Mouse (Mus musculus) embryonic fibroblast, embryonic 13.5 days (primary cell): ENCODE measurements around the gene Borcs6. TPM values are rescaled to one million over a fixed set of nuclear protein-coding genes. Genes with fewer than 3 reads are reported as not detected.
A peak's percentile ranks its signal among the peaks of the same experiment; 100 is the strongest.

Experiments
- H3K27ac ChIP-seq: 2 replicates; pipeline ENCODE4 v1.5.1; 2012; ENCODE audit warnings: low read length, control low read depth, inconsistent platforms; ENCODE audit not compliant: insufficient read depth
- H3K4me1 ChIP-seq: 2 replicates; pipeline ENCODE4 v1.6.1; 2011; ENCODE audit warnings: low read length; ENCODE audit not compliant: control insufficient read depth, insufficient read depth
- H3K4me3 ChIP-seq: 2 replicates; pipeline ENCODE4 v1.5.1; 2011; ENCODE audit warnings: mild to moderate bottlenecking, control low read depth, low read length; ENCODE audit not compliant: insufficient read depth
- CTCF ChIP-seq: IDR thresholded peaks from 2 replicates; pipeline ENCODE4 v1.5.1; 2011; ENCODE audit warnings: mild to moderate bottlenecking, control low read depth, low read length, moderate library complexity, borderline replicate concordance; ENCODE audit not compliant: insufficient read depth
- POLR2A ChIP-seq: IDR thresholded peaks from 2 replicates; pipeline ENCODE4 v1.6.1; 2011; ENCODE audit warnings: low read depth, mild to moderate bottlenecking, control low read depth, low read length, moderate library complexity
- polyA plus RNA-seq: library from polyadenylated mRNA; stranded (reverse); fragments of >200 nt; gene quantifications from 2 replicates; pipeline ENCODE4 v1.2.4, GENCODE M21; 2011; ENCODE audit warnings: low read depth; ENCODE audit not compliant: missing spikeins, insufficient read length

Borcs6 gene
- polyA plus RNA-seq, 1 experiment: 9.7 TPM

DNA sequence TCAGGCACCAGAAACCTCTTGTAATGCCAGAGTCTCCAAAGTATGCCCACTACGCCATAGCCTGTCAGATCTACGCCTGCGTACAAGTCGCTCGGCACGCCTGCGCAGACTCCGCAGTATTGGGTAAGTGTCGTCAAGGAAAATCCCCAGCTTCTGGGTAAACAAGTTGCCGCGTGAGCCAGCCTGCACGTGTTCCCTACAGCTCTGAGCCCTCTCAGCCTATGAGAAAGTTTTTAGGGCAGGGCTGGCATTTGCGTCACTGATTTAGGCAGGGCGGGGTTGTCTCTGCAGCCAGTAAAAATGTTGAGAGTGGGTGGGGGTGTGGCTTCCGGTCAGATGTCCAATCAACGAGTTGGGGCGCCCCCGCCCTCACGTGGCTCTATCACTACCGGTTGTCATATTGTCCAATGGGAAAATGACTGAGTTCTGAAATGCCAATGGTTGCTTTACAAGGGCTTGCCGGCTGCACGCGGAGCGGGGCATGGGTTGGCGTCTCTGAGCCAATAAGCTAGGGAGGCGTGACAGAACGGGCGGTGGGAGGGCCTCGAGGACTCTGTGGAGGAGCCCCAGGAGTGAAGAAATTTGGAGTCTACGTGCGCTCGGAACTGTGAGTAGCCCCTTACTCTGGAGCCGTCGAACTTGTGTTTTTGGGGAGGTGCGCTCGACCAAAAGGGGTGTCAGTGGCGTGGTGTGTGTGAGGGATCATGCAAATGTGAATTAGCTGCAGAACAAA is 35.3 kb downstream of the Borcs6 start, which contains the start of gene Per1:
TSS of gene Per1 (plus strand) at position 521 of the 733 bp plus-strand sequence.
- H3K4me1 ChIP-seq: peaks cover 11% of the 10 kb centered on the region
- peak within 1 kb of the TSS; percentile 72 for H3K27ac ChIP-seq
- TF ChIP-seq CTCF (no peak), POLR2A (peak; percentile 78)
- H3K4me3 ChIP-seq: peak within 1 kb of the TSS; percentile 68

DNA sequence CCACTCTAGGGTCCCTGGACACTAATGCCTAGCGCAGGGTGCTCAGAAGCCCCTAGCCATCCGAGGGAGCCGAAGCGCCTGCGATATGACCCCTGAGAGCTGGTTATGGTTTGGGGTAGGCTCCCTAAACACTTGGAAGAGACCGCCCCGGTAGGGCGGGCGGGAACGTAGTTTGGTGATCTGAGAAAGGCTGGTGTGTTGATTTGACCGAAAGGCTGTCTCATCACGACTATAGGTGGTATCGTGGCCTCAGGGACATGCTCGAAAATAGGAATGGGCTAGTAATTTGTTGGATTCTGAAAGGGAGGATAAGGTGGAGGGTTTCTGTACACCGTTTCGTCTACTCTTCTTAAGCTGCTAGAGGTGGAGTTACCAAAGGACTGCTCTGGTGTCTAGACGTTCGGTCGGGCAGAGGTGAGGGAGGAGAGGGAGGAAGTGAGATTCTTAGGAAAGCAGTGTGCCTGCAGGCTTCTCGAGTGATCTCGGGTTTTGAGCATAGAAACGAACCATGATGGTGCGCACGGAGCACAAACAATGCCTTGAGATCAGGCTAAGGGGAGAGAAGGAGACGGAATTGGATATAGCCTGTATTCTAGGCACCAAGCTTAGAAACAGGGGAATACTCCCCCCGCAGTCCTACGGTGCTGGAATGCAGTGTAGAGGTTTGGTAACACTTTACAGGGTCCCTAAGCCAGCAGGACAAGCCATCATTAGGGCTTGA is 36.2 kb downstream of the Borcs6 start:
- peak overlapping the region; percentile 48 for H3K27ac ChIP-seq
- peak overlapping the region; percentile 68 for H3K4me3 ChIP-seq
- peaks cover 9% of the 10 kb centered on the region for H3K4me1 ChIP-seq
- TF ChIP-seq CTCF: no peak
- TF ChIP-seq POLR2A: no peak

DNA sequence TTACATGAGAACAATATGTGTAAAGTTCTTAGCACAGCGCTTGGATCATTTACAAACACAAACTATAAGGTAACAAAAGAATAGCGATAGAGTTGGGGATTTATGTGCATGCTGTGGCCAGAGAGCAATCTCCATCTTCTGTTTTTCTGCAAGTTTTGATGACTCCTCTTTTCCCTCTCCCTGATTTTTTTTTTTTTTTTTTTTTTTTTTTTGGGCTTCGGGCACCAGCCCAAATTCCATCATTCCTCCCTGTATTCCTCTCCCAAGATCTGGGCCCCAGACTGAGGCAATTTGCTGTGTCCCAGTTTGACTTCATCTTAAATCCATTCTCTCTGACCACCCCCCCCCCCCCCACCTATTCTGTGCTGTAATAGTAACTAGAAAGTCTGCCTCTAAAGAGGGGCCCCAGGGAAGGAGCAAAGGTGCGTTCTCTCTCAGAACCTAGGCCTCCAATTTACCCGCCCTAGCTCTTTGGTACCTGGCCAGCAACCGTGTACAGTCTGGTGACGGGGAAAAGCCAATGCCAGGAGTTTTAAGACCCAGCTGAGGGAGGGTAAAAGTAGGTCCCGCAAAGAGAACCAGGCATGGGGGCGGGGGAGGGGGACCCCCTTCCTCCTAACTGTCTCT is 37.0 kb downstream of the Borcs6 start:
- H3K4me1 ChIP-seq: peaks cover 12% of the 10 kb centered on the region
- H3K4me3 ChIP-seq: peak overlapping the region; percentile 68
- H3K27ac ChIP-seq: peak overlapping the region; percentile 92
- TF ChIP-seq CTCF: no peak
- no peak for TF ChIP-seq POLR2A

DNA sequence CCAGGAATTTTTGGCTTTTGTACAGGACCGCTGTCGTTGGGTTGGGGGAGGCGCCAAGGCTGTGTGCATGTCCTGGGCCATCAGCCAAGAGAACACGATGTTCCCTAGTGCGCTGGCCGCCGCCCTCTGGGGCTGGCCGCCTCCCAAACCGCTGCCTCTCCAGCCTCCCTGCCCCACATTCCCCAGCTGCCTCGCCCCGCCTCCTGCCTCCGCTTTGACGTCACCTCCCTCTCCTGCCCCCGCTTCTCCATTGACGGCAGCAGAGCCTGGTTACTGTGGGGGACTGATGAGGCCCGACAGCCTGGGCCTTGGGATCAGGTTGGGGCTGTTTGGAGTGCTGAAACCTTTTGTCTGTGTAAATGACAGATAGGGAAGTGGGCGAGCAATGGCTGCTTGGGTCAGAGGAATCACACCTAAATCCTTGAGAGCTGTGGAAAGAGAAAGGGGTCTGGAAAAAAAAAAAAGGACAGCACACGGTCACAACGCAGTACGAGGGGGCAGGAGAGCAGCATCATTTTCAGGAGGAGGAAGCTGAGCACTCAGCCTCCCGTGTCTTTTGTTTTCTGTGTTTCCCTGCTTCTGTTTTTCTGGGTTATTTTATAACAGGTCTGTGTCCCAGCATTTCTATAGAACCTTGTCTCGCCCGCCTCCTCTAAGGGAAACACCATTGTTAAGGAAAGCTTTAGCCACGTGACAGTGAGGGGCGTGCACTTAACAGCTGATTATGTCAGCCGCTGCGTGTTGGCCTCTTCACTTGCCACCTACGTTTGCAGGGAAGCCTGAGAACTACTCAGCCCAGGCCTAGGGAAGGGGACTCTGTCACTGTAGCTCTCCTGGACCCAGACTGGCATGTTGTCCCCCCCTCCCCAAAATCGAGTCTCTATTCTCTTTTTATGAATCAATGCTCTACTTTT is 37.7 kb downstream of the Borcs6 start:
- peaks cover 12% of the 10 kb centered on the region for H3K4me1 ChIP-seq
- TF ChIP-seq POLR2A (peak; percentile 51), CTCF (no peak)
- peak overlapping the region; percentile 92 for H3K27ac ChIP-seq
- H3K4me3 ChIP-seq: peak overlapping the region; percentile 24

DNA sequence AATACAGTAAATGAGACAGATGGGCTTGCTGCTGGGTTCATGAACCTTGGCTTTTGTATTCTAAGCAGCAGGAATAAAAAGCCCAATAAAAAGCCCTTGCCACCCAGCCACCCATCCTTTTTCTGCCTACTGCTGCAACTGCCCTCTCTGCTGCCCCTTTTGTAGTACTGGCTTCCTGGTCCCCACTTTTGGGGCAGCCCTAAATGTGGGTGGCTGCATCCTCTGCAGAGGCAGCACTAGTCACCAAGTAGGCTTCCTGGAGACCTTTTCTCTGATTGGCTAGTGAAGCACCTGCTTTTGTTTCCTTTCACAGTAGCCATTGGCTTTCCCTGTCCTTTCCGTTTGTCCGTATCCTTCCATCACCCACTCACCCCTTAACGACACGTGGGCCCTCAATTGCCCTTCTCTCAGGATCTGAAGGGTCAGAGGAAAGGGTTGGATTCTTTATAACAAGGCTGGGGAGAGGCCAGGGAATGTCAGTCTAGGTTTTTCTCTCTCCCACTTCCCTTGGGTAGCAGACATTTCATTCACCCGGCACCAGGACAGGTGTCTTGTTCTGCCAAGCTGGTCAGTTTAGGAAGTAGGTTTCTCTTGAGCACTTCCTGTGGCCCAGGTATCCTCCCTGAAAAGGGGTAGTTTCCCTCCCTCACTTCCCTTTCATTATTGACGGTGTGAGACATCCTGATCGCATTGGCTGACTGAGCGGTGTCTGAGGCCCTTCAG is 38.7 kb downstream of the Borcs6 start:
- H3K4me3 ChIP-seq: no peak overlapping the region
- peak overlapping the region; percentile 87 for H3K27ac ChIP-seq
- H3K4me1 ChIP-seq: peaks cover 12% of the 10 kb centered on the region
- TF ChIP-seq CTCF: no peak
- TF ChIP-seq POLR2A: peak; percentile 26; the same call in 1 of the 2 replicates

DNA sequence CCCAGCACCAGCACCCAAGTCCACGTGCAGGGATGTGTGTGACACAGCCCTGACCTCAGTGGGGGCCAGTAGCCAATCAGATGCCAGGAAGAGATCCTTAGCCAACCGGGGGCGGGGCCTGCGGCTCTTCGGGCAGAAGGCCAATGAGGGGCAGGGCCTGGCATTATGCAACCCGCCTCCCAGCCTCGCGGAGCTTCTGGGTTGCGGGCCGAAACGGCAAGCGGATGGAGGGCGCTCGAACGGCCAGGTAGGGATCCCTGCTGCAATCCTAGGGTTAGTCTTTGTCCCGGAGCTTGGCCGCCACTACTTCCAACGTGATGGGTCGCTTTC is 39.2 kb downstream of the Borcs6 start:
- TF ChIP-seq POLR2A: peak; percentile 37
- TF ChIP-seq CTCF: no peak
- peak overlapping the region; percentile 76 for H3K4me3 ChIP-seq
- peaks cover 12% of the 10 kb centered on the region for H3K4me1 ChIP-seq
- H3K27ac ChIP-seq: peak overlapping the region; percentile 70

DNA sequence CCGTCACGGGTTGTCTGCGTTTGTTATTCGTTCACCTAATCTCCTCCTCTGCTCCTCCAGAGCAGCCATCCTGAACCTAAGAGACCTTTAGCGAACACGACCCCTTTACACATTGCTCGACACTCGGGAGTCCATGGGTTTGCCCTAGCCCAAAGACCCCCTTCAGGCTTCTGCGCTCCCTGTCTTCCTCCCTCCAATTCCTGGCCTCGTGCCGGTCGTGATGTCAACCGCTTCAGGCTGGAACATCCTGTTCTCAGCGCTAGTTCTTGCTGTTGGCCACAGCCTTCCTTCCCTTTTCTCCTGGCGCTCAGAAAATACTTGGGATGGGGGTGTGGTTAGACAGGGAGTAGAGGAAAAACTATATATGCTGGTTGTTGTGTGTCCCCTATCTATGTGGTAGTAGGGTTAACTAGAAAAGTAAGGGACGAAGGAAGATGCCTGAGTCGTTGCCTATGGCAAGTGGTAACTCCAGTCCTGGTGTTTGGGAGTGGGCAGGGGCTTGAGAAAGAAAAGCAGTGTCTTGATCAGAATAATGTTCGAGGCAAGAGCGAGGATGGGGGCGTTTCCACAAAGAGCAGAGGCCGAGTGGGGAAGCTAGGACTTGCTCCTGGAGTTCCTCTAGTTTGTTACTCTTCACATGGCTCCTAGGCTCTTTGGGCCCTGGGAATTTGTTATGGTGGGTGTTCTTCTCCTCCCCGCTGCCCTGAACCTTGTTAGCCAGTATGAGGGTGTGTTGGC is 39.8 kb downstream of the Borcs6 start:
- H3K4me3 ChIP-seq: peak overlapping the region; percentile 76
- H3K27ac ChIP-seq: peak overlapping the region; percentile 70
- TF ChIP-seq POLR2A: peak; percentile 44
- TF ChIP-seq CTCF: no peak
- H3K4me1 ChIP-seq: peaks cover 12% of the 10 kb centered on the region

DNA sequence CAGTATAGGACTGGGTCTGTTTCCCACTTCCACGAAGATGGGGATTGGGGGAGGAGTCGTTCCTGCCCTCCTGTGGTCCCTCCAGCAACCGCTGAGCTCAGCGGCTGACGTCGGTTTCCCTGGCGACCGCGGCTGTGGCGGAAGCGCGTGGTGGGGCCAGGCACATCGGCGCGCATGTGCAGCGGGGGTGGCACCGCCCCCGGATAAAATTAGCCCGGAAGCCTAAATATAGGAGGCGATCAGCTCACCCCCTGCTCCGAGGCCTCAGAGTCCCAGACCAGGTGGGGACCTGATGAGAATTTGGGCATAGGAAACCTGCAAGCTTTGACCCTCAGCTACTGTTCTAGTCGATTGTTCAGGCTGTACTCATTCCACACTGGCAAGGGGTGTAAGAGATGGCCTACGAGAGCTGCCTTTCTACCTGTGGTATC is 40.4 kb downstream of the Borcs6 start:
- Histone ChIP-seq H3K4me1 (peaks cover 12% of the 10 kb centered on the region), H3K27ac (peak overlapping the region; percentile 85)
- no peak for TF ChIP-seq CTCF
- no peak; the same call in none of the 2 replicates for TF ChIP-seq POLR2A

More for the DNA sequence above, 40.4 kb downstream of the Borcs6 start:
- peak overlapping the region; percentile 76 for H3K4me3 ChIP-seq
